Mouse (Mus musculus): ENCODE results near the gene Olfr820.

DNA sequence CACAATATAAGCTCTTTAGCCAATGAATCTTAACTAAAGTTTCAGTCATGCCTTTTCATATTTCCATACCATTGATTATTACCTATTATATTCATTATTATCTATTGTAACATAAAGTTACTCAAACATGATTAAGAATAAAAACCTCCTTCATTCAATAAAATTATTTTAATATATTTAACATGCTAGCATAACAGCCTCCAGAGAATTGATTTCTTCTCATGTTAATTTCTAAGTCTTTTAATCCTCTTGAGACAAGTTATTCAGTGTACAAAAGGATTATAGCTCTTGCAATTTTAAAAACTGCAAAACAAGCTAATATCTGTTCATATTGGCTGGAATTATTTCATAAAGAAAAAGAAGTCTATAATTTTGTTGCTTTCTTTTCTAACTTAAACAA is 17.6 kb downstream of the Olfr820 start, which contains the start of gene Olfr821:
- TF ChIP-seq ZNF384 (IDR thresholded peaks at IDR 0.05; ENCODE audit: low read depth, low read length) (no peak), HCFC1 (IDR thresholded peaks at IDR 0.05; ENCODE audit: borderline replicate concordance, insufficient read depth, low read length) (no peak), CHD2 (IDR thresholded peaks at IDR 0.05; ENCODE audit: low read depth, low read length) (no peak)

Measured in ES-E14 (cell line).